Mouse (Mus musculus) spleen, postnatal 14 days (tissue): Measurements from ENCODE around the gene Il13ra2.
"Not testable (repeated sequence)": the region's sequence is repeated elsewhere in the genome, so short reads cannot be mapped to it uniquely, and the experiment has no call there.

Experiments
- DNase-seq, 2 experiments: peaks; one replicate each; pipeline ENCODE4 v3.0.0; 2021 to 2022; ENCODE audit warnings: low spot score in 2 of 2

The Il13ra2 gene

GRCm38 (mm10) chrX:147429129-147429528 is at the start of gene Il13ra2:
Gene Il13ra2, minus strand, starts transcription at chrX:147429192.
- no peak for DNase-seq

GRCm38 (mm10) chrX:147453610-147454009 is 24.6 kb upstream of the Il13ra2 start, which contains the start of gene Vmn1r239-ps:
Gene Vmn1r239-ps, minus strand, starts transcription at chrX:147453710.
- DNase-seq, result not testable (repeated sequence)

- no peak for DNase-seq
These were observed 14.4 kb upstream of the Il13ra2 start for GRCm38 (mm10) chrX:147443386-147443785.

- DNase-seq, result no peak
These were observed 6.4 kb upstream of the Il13ra2 start for GRCm38 (mm10) chrX:147435400-147435799.

GRCm38 (mm10) chrX:147429753-147430152 is 761 bp upstream of the Il13ra2 start:
- DNase-seq, result no peak

- no peak for DNase-seq
These were observed 35.5 kb downstream of the Il13ra2 start for GRCm38 (mm10) chrX:147393446-147393845.

- no peak for DNase-seq
These were observed 79.8 kb downstream of the Il13ra2 start for GRCm38 (mm10) chrX:147349167-147349566.
